Mouse (Mus musculus): Measurements from ENCODE around the gene Rcn3. TPM values are rescaled to one million over a fixed set of nuclear protein-coding genes. Genes with fewer than 3 reads are reported as not detected.
A peak's percentile ranks its signal among the peaks of the same experiment; 100 is the strongest.

Gene Rcn3
- polyA plus RNA-seq, 1 experiment from 2014 or later: 93.8 TPM

DNA sequence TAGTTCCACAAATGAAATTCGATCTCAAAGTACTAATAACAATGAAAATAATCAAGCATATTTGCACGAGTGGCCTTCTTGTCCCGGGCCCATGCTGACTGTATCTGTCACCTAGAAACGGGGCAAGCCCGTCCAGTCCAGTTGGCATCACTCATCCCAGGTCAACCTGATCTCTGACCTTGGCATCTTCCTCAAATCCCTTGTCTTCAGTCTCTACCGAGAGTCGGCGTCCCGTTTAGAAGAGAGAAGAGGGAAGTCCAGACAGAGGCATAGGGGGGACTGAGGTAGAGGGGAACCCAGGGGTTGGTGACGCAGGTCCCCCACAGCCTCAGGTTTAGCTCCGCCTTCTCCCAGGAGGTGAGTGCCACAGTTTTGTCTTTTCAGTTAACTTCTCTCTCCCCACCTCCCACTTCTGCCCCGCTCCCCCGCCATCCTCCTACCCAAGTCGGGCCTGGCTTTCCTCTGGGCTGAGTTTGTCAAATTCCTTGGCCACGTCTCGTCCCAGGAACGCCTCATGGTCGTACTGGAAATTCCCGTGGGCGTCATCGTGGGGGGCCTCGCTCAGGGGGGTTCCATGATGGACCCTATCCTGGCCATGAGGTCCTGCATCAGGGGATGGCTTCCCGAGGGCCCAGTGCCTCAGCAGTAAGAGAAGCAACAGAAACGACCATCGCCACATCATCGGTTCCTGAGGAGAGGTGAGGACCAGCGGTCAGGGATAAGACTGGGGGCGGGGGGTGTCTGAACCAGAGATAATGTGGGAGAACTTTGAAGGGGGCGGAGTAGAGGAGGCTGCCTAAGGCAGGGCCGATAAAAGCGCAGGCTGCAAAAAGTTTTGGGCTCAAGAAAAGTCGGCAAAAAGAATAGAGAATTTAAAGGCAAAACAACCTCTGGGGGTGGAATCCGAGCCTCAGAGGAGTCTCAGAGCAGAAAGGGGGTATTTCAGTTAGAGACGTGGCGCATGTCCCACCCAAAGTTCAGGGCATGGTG, 725 bp downstream of the Rcn3 start:
- ATAC-seq (ENCODE audit: low FRiP score): peak; percentile 55
- peak overlapping the region; percentile 56 for H3K4me2 ChIP-seq

DNA sequence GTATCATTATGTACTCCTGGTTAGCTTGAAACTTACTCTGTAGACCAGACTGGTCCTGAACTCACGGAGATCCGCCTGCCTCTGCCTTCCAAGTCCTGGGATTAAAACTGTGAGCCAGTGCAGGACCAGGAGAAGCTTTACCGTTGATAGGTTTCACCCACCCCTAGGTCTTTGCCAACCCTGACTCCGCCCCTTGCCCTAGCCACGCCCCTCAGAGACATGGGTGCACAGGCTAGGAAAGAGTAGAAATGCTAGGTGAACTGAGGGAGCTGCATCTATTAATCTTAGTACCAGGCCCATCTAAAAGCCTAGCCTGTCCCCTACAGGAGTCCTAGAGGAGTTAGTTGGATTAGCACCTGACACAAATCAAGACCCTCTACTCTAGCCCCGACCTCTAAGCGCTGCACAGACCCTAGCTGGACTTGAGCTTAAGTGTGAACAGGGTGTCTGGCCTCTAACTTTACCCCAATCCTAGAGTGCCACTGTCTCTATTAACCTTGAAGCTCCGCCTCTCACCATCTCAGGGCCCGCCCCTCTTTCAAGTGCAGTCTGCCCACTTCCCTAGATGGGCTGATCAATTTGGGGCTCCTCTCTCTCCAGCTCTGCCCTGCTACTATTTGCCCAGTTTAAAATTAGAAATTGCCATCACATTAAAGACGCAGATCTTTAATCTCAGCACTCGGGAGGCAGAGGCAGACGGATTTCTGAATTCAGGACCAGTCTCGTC, 1.6 kb downstream of the Rcn3 start:
- 80% methylated on average over 13 of the region's 13 CpGs for WGBS
- no peak for ATAC-seq (ENCODE audit: low FRiP score)
- H3K36me3 ChIP-seq: peaks cover 17% of the 10 kb centered on the region
- peaks cover 4% of the 10 kb centered on the region; the same call in 1 of the 2 replicates for H3K27me3 ChIP-seq
- H3K4me3 ChIP-seq: no peak overlapping the region; the same call in 1 of the 2 replicates
- no peak overlapping the region for H3K27ac ChIP-seq
- no peaks in the 10 kb centered on the region for H3K9me3 ChIP-seq
- peaks cover 19% of the 10 kb centered on the region; the same call in 1 of the 2 replicates for H3K4me1 ChIP-seq (replicated peaks)
- H3K9ac ChIP-seq: no peak overlapping the region
- peak overlapping the region; percentile 56; the same call in 1 of the 2 replicates for H3K4me2 ChIP-seq

More for the DNA sequence above, 725 bp downstream of the Rcn3 start:
- Histone ChIP-seq H3K27me3 (peaks cover 4% of the 10 kb centered on the region; the same call in 1 of the 2 replicates), H3K4me3 (peak overlapping the region; percentile 39), H3K36me3 (peaks cover 10% of the 10 kb centered on the region), H3K4me1 (replicated peaks) (peaks cover 19% of the 10 kb centered on the region; the same call in 1 of the 2 replicates), H3K9ac (peak overlapping the region; percentile 69), H3K9me3 (no peaks in the 10 kb centered on the region), H3K27ac (0 out of 2 replicates have a peak overlapping the region, but pooled peaks have one; percentile 44)
- WGBS: 17% methylated on average over 35 of the region's 35 CpGs

DNA sequence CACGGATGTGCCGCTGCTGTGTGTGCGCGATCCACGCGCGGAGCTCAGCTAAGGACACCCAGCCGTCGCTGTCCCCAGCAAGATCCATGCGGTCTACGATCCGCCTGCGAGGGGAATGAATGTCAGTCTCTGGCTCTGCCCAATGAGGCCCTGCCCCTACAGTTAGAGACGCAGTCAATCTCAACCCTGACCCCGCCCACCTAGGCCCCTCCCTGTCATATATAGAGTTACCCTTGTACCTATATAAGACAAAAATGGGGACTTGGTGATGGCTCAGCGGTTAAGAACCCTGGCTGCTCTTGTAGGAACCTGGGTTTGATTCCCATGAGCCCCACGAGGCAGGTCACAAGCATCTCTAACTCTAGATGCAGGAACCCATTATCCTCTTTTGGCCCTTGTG, 3.4 kb downstream of the Rcn3 start:
- Histone ChIP-seq H3K9me3 (no peaks in the 10 kb centered on the region), H3K9ac (no peak overlapping the region), H3K4me2 (no peak overlapping the region), H3K27me3 (peaks cover 4% of the 10 kb centered on the region; the same call in 1 of the 2 replicates), H3K27ac (no peak overlapping the region), H3K36me3 (peaks cover 29% of the 10 kb centered on the region), H3K4me3 (no peak overlapping the region), H3K4me1 (replicated peaks) (peaks cover 19% of the 10 kb centered on the region; the same call in 1 of the 2 replicates)
- ATAC-seq (ENCODE audit: low FRiP score): no peak
- WGBS: 93% methylated on average over 17 of the region's 17 CpGs

DNA sequence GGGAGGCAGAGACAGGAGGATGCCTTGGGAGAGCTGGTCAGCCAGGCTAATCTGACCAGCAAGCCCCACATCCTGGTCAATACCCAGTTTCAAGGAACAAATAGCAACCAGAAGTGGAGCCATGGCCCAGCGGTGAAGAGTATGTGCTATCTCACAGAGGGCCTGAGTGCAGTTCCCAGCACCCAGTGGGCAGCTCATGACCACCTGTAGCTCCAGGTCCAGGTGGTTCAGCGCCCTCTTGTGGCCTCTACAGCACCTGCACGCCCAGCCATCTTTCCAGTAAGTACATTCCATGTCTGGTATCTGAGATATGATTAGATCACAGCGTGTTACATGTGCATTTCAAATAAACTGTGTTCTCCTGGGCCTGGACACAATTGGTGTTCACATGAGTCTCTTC, 5.9 kb downstream of the Rcn3 start:
- peaks cover 32% of the 10 kb centered on the region for H3K36me3 ChIP-seq
- WGBS: 73% methylated on average over 4 of the region's 4 CpGs
- H3K9me3 ChIP-seq: no peaks in the 10 kb centered on the region
- no peak overlapping the region for H3K4me3 ChIP-seq
- no peaks in the 10 kb centered on the region for H3K27me3 ChIP-seq
- no peak overlapping the region for H3K27ac ChIP-seq
- ATAC-seq (ENCODE audit: low FRiP score): no peak
- peaks cover 2% of the 10 kb centered on the region; the same call in 1 of the 2 replicates for H3K4me1 ChIP-seq (replicated peaks)
- H3K4me2 ChIP-seq: no peak overlapping the region
- H3K9ac ChIP-seq: no peak overlapping the region

DNA sequence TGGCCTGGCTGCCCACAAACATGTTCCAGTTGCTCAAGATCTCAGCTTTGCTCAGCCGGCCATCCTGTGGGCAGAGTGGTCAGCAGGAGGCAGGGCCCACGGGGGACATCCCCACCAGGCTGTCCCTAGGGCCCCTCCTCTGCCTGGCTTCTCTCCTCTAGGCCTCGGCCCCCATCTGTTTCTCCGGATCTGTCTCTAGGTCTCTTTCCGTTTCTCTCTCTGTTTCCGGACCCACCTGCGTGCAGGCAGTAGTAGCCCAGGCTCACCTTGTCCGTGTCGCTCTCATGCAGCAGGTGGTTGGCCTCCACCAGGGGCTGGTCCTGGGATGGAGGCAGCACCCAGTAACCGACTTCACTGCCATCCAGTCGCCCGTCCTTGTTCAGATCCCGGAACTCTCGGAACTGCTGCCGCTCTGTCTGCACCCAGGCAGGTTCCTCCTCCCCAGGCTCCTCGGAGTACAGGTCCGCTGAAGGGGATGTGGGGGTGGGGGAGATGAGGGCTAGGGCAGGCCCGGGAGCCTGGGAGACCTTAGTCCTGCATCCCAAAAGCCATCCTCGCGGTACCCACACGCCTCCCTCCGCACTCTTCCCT, 8.6 kb downstream of the Rcn3 start:
- Histone ChIP-seq H3K36me3 (peaks cover 32% of the 10 kb centered on the region), H3K27me3 (no peaks in the 10 kb centered on the region), H3K9ac (no peak overlapping the region), H3K27ac (no peak overlapping the region), H3K4me3 (no peak overlapping the region), H3K4me2 (no peak overlapping the region), H3K9me3 (no peaks in the 10 kb centered on the region), H3K4me1 (replicated peaks) (no peaks in the 10 kb centered on the region)
- ATAC-seq (ENCODE audit: low FRiP score): no peak
- 88% methylated on average over 22 of the region's 22 CpGs for WGBS

DNA sequence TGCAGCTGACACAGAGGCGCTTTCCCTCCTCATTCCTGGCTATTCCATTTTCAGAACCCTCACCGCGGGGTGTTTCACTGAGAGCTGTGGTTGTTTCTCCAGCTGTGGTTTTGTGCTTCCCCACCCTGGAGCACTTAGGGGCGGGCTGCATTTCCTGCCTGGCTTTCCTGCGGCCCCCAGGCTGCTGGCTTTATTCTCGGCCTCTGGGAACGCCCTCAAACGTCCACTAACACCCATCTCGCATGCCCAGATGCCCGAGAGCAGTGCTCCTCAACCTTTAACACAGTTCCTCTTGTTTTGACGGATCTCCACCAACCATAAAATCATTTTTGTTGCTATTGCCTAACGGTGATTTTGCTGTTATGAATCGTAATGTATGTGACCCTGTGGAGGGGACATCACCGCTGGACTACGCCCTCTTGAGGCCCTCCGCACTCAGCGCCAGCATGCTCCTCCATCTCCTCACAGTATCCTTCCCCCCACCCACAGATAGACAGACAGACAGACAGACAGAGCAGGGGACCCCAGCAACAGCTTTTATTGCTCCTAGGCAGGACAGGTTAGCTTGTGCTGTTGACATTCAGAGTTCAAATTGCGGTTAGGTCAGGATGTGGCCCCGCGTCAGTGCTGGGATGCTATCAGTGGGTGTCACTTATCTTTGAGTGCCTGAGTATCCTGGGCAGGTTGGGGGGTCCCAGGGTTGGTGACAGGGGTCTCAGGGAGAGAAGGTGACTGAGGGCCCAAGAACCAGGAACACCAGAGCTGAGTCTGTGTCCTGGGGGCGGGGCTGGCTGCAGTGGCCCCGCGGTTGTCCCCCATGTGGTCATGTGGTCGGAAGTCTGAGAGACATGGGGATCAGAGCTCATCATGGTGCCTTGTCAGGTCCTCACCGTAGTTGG, 9.4 kb downstream of the Rcn3 start:
- no peak for ATAC-seq (ENCODE audit: low FRiP score)
- peak overlapping the region; percentile 52; the same call in 1 of the 2 replicates for H3K27ac ChIP-seq
- H3K4me3 ChIP-seq: no peak overlapping the region
- H3K4me2 ChIP-seq: no peak overlapping the region
- 75% methylated on average over 25 of the region's 25 CpGs for WGBS
- no peak overlapping the region for H3K9ac ChIP-seq
- no peaks in the 10 kb centered on the region for H3K9me3 ChIP-seq
- no peaks in the 10 kb centered on the region for H3K27me3 ChIP-seq
- peaks cover 35% of the 10 kb centered on the region for H3K36me3 ChIP-seq
- H3K4me1 ChIP-seq (replicated peaks): no peaks in the 10 kb centered on the region

DNA sequence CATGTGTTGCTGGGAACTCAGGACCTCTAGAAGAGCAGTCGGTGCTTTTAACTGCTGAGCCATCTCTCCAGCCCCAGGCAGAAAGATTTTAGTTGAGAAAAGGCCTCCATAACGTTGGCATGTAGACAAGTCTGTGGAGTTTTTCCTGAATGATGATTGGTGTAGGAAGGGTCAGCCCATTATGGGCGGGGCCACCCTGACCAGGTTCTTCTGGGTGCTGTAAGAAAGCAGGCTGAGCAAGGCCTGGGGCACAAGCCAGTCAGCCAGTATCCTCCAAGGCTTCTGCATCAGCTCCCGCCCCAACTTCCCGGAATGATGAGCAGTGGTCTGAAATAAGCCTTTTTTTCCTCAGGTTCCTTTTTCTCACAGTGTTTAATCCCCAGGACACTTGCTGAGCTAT, 11.0 kb downstream of the Rcn3 start:
- ATAC-seq (ENCODE audit: low FRiP score): no peak
- no peaks in the 10 kb centered on the region for H3K27me3 ChIP-seq
- no peak overlapping the region for H3K4me3 ChIP-seq
- WGBS: 50% methylated on average over 5 of the region's 5 CpGs
- no peak overlapping the region for H3K9ac ChIP-seq
- no peak overlapping the region for H3K4me2 ChIP-seq
- H3K4me1 ChIP-seq (replicated peaks): no peaks in the 10 kb centered on the region
- H3K9me3 ChIP-seq: no peaks in the 10 kb centered on the region
- no peak overlapping the region for H3K27ac ChIP-seq
- peaks cover 39% of the 10 kb centered on the region for H3K36me3 ChIP-seq

DNA sequence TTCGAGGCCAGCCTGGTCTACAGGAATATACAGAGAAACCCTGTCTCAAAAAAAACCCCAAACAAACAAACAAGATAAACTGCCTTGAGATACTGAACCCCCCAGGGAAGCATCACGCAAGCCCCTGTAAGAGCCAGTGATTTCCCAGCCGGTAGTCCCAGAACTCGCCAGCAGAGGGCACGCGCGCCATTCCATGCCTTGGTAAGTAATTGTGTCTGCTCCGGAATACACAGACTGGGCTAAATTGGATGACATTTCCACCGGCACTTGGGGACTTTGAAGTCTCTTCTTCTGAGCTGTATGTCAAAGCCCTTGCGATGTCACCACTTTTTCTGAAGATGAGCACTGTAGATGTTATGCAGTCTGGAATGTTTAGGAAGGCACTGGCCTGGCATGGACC, 12.2 kb downstream of the Rcn3 start:
- peak overlapping the region; percentile 42; the same call in 1 of the 2 replicates for H3K27ac ChIP-seq
- no peak overlapping the region for H3K4me3 ChIP-seq
- no peaks in the 10 kb centered on the region for H3K27me3 ChIP-seq
- peak; percentile 19; the same call in 1 of the 2 replicates for ATAC-seq (ENCODE audit: low FRiP score)
- no peaks in the 10 kb centered on the region for H3K4me1 ChIP-seq (replicated peaks)
- WGBS: under 1% methylated on average over 10 of the region's 10 CpGs
- H3K36me3 ChIP-seq: peaks cover 40% of the 10 kb centered on the region
- no peak overlapping the region for H3K9ac ChIP-seq
- H3K9me3 ChIP-seq: no peaks in the 10 kb centered on the region
- H3K4me2 ChIP-seq: no peak overlapping the region

DNA sequence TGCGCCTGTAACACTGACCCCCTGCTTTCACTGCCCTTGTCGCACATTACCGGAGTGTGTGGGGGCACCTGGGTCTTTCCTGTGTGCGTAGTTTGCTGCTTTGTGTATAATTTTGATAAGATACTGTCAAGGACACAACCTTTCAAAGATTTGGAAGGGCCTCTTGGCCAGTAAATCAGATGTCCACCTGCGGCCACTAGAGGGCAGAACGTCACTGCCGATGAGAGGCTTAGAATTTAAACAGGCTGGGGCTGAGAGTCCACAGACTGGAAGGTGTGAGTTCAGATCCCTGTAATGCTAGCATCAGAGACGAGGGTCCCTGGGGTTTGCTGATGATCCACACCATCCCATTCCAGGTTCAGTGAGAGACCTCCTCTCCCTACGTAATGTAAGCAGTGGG, 13.5 kb downstream of the Rcn3 start:
- no peak overlapping the region for H3K27ac ChIP-seq
- no peak overlapping the region for H3K9ac ChIP-seq
- no peaks in the 10 kb centered on the region for H3K27me3 ChIP-seq
- WGBS: 39% methylated on average over 9 of the region's 9 CpGs
- no peak overlapping the region for H3K4me3 ChIP-seq
- no peaks in the 10 kb centered on the region for H3K4me1 ChIP-seq (replicated peaks)
- ATAC-seq (ENCODE audit: low FRiP score): no peak
- H3K4me2 ChIP-seq: no peak overlapping the region
- no peaks in the 10 kb centered on the region for H3K9me3 ChIP-seq
- peaks cover 46% of the 10 kb centered on the region for H3K36me3 ChIP-seq

DNA sequence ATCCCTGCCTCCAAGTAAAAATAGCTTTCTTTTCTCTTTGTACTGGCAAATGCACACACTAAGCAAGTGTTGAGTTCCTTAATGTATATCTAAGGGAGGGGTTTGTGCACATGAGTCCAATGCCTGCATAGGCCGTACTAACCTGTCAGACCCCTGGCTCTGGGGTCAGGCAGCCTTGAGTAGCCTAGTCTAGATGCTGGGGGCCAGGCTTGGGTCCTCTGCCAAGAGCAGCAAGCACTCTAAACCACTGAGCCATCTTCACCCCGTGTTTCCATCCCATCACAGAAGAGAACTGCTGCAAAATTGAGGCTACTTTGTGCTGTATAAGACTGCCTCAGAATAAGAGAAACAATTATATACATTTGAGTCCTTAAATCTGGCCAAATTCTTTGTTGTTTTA, 14.2 kb downstream of the Rcn3 start:
- peaks cover 44% of the 10 kb centered on the region for H3K36me3 ChIP-seq
- no peak overlapping the region for H3K27ac ChIP-seq
- WGBS: 87% methylated on average over 2 of the region's 2 CpGs
- H3K4me3 ChIP-seq: no peak overlapping the region
- no peaks in the 10 kb centered on the region for H3K27me3 ChIP-seq
- no peaks in the 10 kb centered on the region for H3K4me1 ChIP-seq (replicated peaks)
- H3K4me2 ChIP-seq: no peak overlapping the region
- no peaks in the 10 kb centered on the region for H3K9me3 ChIP-seq
- ATAC-seq (ENCODE audit: low FRiP score): no peak
- no peak overlapping the region for H3K9ac ChIP-seq

DNA sequence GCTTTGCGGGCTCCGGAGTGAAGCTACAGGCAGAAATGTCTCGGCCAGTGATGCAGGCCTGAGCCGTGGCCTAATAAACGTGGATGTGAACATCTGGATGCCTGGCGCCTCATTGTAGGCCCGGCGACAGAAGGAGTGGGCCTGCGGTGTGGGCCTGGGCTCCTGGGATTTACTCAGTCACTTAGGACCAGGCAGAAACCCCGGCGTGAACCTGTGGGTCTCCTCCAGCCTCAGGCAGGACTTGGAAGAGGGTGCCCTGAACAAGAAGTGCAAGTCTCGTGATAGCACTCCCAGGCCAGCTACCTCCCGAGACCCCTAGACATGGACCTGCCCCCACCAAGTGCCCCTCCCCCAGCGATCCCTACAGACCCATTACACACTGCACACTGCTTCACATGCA, 14.7 kb downstream of the Rcn3 start:
- Histone ChIP-seq H3K27ac (no peak overlapping the region), H3K4me3 (no peak overlapping the region), H3K9me3 (no peaks in the 10 kb centered on the region), H3K9ac (no peak overlapping the region), H3K27me3 (no peaks in the 10 kb centered on the region), H3K36me3 (peaks cover 44% of the 10 kb centered on the region), H3K4me2 (no peak overlapping the region), H3K4me1 (replicated peaks) (no peaks in the 10 kb centered on the region)
- whole genome bisulfite sequencing: 90% methylated on average over 14 of the region's 14 CpGs
- no peak for ATAC-seq (ENCODE audit: low FRiP score)

All from hindbrain, embryonic 13.5 days (tissue).